Mouse (Mus musculus) liver, adult 2 months (tissue): Measurements from ENCODE around the gene Micu2. TPM values are rescaled to one million over a fixed set of nuclear protein-coding genes. Genes with fewer than 3 reads are reported as not detected.
A peak's percentile ranks its signal among the peaks of the same experiment; 100 is the strongest.

Experiments
- DNase-seq: peaks from one replicate; pipeline ENCODE4 v3.0.0-alpha.2; 2011; ENCODE audit warnings: low read depth, low spot score; ENCODE audit errors: extremely low read depth
- H3K27ac ChIP-seq: fragments of 200-500 bp; replicated peaks from 2 replicates; pipeline ENCODE4 v1.5.1; 2012; ENCODE audit warnings: low read depth, mild to moderate bottlenecking, control low read depth, inconsistent platforms, low read length; ENCODE audit not compliant: insufficient read depth
- H3K27me3 ChIP-seq: fragments of 200-500 bp; 2 replicates; pipeline ENCODE4 v1.6.1; 2012; ENCODE audit warnings: mild to moderate bottlenecking, moderate library complexity, low read length, inconsistent platforms; ENCODE audit not compliant: control insufficient read depth, insufficient read depth
- H3K36me3 ChIP-seq: fragments of 200-500 bp; 2 replicates; pipeline ENCODE4 v1.6.1; 2012; ENCODE audit warnings: low read length, inconsistent platforms; ENCODE audit not compliant: control insufficient read depth, insufficient read depth
- H3K4me1 ChIP-seq: fragments of 200-500 bp; 2 replicates; pipeline ENCODE4 v1.6.1; 2011; ENCODE audit warnings: low read length; ENCODE audit not compliant: control insufficient read depth, insufficient read depth
- H3K4me3 ChIP-seq: fragments of 200-500 bp; 2 replicates; pipeline ENCODE4 v1.5.1; 2011; ENCODE audit warnings: low read depth, mild to moderate bottlenecking, control low read depth, low read length, moderate library complexity; ENCODE audit not compliant: insufficient read depth
- H3K79me2 ChIP-seq: fragments of 200-500 bp; 2 replicates; pipeline ENCODE4 v1.6.1; 2012; ENCODE audit warnings: inconsistent platforms, mild to moderate bottlenecking, low read length, moderate library complexity; ENCODE audit not compliant: control insufficient read depth, insufficient read depth
- H3K9ac ChIP-seq: fragments of 200-500 bp; 2 replicates; pipeline ENCODE4 v1.6.1; 2012; ENCODE audit warnings: low read depth, mild to moderate bottlenecking, control low read depth, inconsistent platforms, low read length
- CTCF ChIP-seq: fragments of 200-500 bp; IDR thresholded peaks from 2 replicates; pipeline ENCODE4 v1.5.1; 2011; ENCODE audit warnings: low read depth, low read length, control low read depth
- POLR2A ChIP-seq: fragments of 200-500 bp; IDR thresholded peaks from 2 replicates; pipeline ENCODE4 v1.6.1; 2011; ENCODE audit warnings: low read length, control low read depth; ENCODE audit not compliant: insufficient read depth; ENCODE audit errors: extremely low read depth
- WGBS: fragments of 180-500 bp; shearing (Covaris S2); methylation state at CpG from one replicate; pipeline ENCODE4 v1.1.7; 2018; 5-methylcytosine and 5-hydroxymethylcytosine counted together
- polyA plus RNA-seq: library from polyadenylated mRNA; depleted of rRNA; stranded (reverse); fragments of >200 nt; gene quantifications from 2 replicates; pipeline ENCODE4 v1.2.3, GENCODE M21; 2012; rRNA removed
- total RNA-seq: library from RNA; depleted of rRNA; stranded (reverse); fragments of >200 nt; gene quantifications from 2 replicates; pipeline ENCODE4 v1.2.3, GENCODE M21; 2014; rRNA removed

The Micu2 gene
- total and polyA plus RNA-seq, 2 experiments, result 11.0 to 43.6 TPM

DNA sequence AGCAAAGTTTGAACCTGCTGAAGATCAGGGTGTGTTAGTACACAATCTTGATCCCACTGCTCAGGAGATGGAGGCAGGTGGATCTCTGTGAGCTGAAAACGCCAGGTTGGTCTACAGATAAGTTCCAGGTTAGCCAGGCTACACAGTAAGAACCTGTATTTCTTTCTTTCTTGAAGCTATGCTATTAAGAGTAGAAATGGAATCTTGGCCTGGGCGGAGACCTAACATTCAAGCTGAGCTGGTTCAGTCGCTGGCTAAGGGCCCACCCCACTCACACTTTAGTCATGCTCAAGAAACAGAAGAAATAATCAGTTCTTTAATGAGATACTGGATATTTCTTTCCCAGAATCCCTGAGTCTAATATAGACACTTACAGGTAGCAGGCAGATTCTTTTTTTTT is 115.7 kb downstream of the Micu2 start:
- 93% methylated on average over 3 of the region's 3 CpGs for WGBS
- TF ChIP-seq POLR2A (no peak), CTCF (no peak)
- Histone ChIP-seq H3K27ac (no peak overlapping the region), H3K79me2 (peaks cover 11% of the 10 kb centered on the region; the same call in 1 of the 2 replicates), H3K36me3 (no peaks in the 10 kb centered on the region), H3K4me3 (no peak overlapping the region), H3K27me3 (no peaks in the 10 kb centered on the region), H3K4me1 (peaks cover 5% of the 10 kb centered on the region; the same call in 1 of the 2 replicates), H3K9ac (no peak overlapping the region)
- no peak for DNase-seq

DNA sequence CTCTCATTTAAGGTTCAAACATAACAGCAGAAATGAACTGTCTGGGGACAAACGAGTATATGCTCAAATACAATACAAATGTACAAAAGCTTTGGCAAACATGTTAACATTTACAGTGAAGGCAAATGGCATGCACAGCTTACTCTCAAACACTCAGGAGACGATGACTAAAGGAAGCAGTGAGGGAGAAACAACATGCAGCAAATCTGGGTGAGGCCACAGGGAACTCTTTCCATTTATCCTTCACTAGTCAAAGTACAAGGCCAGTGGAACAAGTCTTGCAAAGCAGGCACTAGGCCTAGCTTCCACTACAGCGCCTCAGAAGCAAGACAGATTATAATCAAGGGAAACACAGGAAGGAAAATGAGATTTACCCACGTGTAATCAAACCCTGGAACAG is 116.3 kb downstream of the Micu2 start:
- Histone ChIP-seq H3K36me3 (no peaks in the 10 kb centered on the region), H3K9ac (no peak overlapping the region), H3K27me3 (no peaks in the 10 kb centered on the region), H3K79me2 (peaks cover 7% of the 10 kb centered on the region; the same call in 1 of the 2 replicates), H3K4me1 (peaks cover 5% of the 10 kb centered on the region; the same call in 1 of the 2 replicates), H3K27ac (no peak overlapping the region), H3K4me3 (no peak overlapping the region)
- no peak for DNase-seq
- TF ChIP-seq POLR2A (no peak), CTCF (no peak)
- 64% methylated on average over 4 of the region's 4 CpGs for WGBS

- peak; percentile 66 for DNase-seq
- Histone ChIP-seq H3K4me3 (no peak overlapping the region), H3K9ac (no peak overlapping the region), H3K27me3 (no peaks in the 10 kb centered on the region), H3K36me3 (no peaks in the 10 kb centered on the region), H3K79me2 (peaks cover 7% of the 10 kb centered on the region; the same call in 1 of the 2 replicates), H3K27ac (no peak overlapping the region), H3K4me1 (peaks cover 5% of the 10 kb centered on the region; the same call in 1 of the 2 replicates)
- 34% methylated on average over 4 of the region's 4 CpGs for WGBS
- TF ChIP-seq POLR2A (no peak), CTCF (peak; percentile 48)
Observed at GRCm38 (mm10) chr14:57881793-57882192, 117.3 kb downstream of the Micu2 start.

- no peaks in the 10 kb centered on the region for H3K27me3 ChIP-seq
- H3K9ac ChIP-seq, result no peak overlapping the region
- H3K27ac ChIP-seq, result no peak overlapping the region
- no peaks in the 10 kb centered on the region for H3K36me3 ChIP-seq
- no peak for TF ChIP-seq CTCF
- TF ChIP-seq POLR2A, result no peak
- H3K4me3 ChIP-seq, result no peak overlapping the region
- no peak for DNase-seq
- peaks cover 5% of the 10 kb centered on the region; the same call in 1 of the 2 replicates for H3K4me1 ChIP-seq
- H3K79me2 ChIP-seq, result peaks cover 7% of the 10 kb centered on the region; the same call in 1 of the 2 replicates
Observed at GRCm38 (mm10) chr14:57881074-57881473, 118.0 kb downstream of the Micu2 start.

DNA sequence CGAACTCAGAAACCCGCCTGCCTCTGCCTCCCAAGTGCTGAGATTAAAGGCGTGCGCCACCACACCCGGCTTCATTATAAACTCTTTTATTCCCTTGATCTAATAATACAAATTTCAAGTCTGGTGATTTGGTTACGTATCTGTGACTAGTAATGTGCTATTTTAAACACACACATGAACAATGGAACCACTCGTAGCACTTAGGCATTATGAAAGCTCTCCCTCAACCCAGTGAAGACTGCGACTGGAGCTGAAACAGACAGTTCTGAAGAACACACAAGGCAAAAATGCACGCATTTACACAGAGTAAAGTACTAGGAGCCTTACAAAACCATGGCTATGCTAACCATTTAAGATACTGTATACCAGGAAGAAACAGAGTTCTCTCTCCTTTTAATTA is 121.1 kb downstream of the Micu2 start:
- 95% methylated on average over 9 of the region's 9 CpGs for WGBS
- Histone ChIP-seq H3K27ac (no peak overlapping the region), H3K4me3 (no peak overlapping the region), H3K79me2 (peaks cover 2% of the 10 kb centered on the region; the same call in 1 of the 2 replicates), H3K36me3 (peaks cover 4% of the 10 kb centered on the region), H3K4me1 (peaks cover 5% of the 10 kb centered on the region; the same call in 1 of the 2 replicates), H3K27me3 (no peaks in the 10 kb centered on the region), H3K9ac (no peak overlapping the region)
- TF ChIP-seq CTCF, result no peak
- no peak for TF ChIP-seq POLR2A
- DNase-seq, result no peak

- Histone ChIP-seq H3K4me3 (no peak overlapping the region), H3K9ac (no peak overlapping the region), H3K36me3 (peaks cover 5% of the 10 kb centered on the region; the same call in 1 of the 2 replicates), H3K79me2 (no peaks in the 10 kb centered on the region), H3K4me1 (no peaks in the 10 kb centered on the region), H3K27me3 (no peaks in the 10 kb centered on the region), H3K27ac (no peak overlapping the region)
- no peak for DNase-seq
- 96% methylated on average over 3 of the region's 3 CpGs for WGBS
- TF ChIP-seq CTCF (no peak), POLR2A (no peak)
Observed at GRCm38 (mm10) chr14:57866676-57867276, 132.3 kb downstream of the Micu2 start.

Other genes starting within 250 kb of the Micu2 start
- 8.6 and 9.7 TPM in 2 replicates for gene Lats2, start 240.9 kb downstream of the Micu2 start, total RNA-seq
- 7.6 and 8.8 TPM in 2 replicates for gene Lats2, start 240.9 kb downstream of the Micu2 start, polyA plus RNA-seq
- 15.2 and 18.8 TPM in 2 replicates for gene Sap18, start 201.1 kb downstream of the Micu2 start, total RNA-seq
- 3.5 and 7.2 TPM in 2 replicates for gene Sap18, start 201.1 kb downstream of the Micu2 start, polyA plus RNA-seq
- 0.13 and 0.18 TPM in 2 replicates for gene Ska3, start 173.1 kb downstream of the Micu2 start, total RNA-seq
- gene Ska3, start 173.1 kb downstream of the Micu2 start, polyA plus RNA-seq, result not detected in 2 replicates
- gene Mrpl57, start 173.0 kb downstream of the Micu2 start, total RNA-seq, result 21.4 and 44.6 TPM in 2 replicates
- gene Mrpl57, start 173.0 kb downstream of the Micu2 start, polyA plus RNA-seq, result 41.4 and 47.5 TPM in 2 replicates
- 9.1 and 9.5 TPM in 2 replicates for gene Zdhhc20, start 109.0 kb downstream of the Micu2 start, total RNA-seq
- gene Zdhhc20, start 109.0 kb downstream of the Micu2 start, polyA plus RNA-seq, result 1.5 and 2.3 TPM in 2 replicates
- gene Fgf9, start 71.3 kb upstream of the Micu2 start, total RNA-seq, result 0.09 and 0.34 TPM in 2 replicates
- gene Fgf9, start 71.3 kb upstream of the Micu2 start, polyA plus RNA-seq, result 0.07 TPM in 2 replicates